Mouse (Mus musculus): Measurements from ENCODE around the gene Atp6v0a4.

Atp6v0a4 gene

DNA sequence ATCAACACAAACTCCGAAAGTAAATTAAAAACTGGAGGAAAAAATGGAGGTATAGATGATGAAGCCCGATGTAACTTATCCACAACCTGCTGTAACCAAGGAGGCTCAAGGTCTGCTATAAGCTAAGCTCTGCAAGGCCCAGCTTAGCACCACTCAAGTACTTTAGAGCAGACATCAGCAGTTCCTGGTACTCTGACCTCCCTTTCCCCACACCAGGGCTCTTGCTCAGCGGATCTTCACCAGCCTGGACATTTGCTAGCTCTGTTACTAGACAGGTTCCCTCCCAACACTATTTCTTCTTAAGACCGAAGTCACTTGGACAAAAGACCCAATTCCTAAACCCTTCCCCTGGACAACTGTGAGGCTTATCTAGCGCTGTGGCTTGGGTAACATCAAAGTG, 496 bp upstream of the Atp6v0a4 start:
- no peak for DNase-seq (ENCODE audit: low spot score)

DNA sequence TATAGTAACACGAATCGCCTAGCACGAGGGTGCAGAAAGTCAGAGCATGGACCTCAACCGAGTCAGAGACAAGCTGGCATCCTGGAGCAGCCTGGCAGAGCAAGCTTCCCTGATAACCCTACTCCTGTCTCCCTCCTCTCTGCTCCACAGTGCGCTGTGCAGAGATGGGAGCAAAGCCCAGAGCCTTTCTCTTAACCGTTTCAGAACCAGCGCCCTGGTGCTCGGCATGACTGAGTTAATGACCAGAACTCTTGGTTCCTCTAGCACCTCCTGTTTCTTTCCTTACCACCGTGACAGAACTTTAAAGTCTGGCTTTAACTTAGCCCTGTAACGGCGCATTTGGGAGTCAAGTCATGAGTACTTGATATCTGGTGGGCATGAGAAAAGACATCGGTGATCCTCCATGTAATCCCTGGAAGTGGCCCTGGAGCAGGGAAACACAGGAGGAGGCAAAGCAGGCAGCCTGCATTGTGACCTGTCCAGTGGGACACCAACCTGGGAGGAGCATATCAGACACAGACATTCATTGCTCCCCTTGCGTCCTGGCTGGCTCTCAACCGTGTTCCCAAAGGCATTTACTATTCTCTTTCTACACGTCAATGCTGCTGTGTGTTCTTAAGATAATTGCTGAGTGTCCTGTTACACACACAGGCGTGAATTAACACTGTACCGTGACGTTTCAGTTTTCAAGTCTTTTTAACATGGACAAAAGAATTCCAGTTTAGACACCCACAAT, 747 bp downstream of the Atp6v0a4 start:
- DNase-seq (ENCODE audit: low spot score) = no peak

- DNase-seq (ENCODE audit: low spot score) = no peak
These were observed 1.6 kb downstream of the Atp6v0a4 start for GRCm38 (mm10) chr6:38122791-38123190.

DNA sequence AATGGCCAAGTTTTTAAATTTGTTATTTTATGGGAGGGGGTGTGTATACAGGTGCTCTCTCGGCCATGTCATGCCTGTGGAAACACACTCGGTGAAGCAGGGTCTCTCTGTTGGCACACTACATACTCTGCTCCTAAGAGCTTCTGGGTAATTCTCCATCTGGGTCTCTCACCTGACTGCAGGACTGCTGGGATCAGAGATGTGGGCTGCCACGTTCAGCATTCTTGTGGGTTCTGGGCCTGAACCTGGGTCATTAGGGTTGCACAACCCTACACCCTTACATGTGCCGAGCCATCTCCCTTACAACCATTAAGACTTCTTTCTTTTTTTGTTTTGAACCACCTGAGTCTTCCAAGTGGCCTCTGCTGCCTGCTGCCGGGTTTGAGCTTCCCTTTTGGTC, 2.5 kb downstream of the Atp6v0a4 start:
- no peak for DNase-seq (ENCODE audit: low spot score)

- DNase-seq (ENCODE audit: low spot score) = no peak
These were observed 3.6 kb downstream of the Atp6v0a4 start for GRCm38 (mm10) chr6:38120681-38121371.

DNA sequence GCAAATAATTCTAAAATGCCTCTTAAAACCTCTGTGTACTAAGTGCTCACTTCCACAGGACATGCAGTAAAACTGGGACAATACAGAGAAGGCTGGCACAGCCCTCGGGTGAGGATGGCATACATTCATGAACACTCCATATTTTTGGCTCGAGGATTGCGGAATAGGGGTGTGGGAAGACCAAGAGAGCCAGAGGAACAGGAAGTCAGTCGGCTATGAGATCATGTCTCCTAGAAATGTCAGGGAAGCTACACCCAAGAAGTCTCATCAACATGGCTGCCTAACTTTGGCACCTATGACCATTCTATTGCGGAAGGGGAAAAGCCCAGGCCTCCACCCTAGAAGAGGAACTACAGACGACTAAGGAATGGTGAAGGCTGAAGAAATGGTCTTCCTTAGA, 6.0 kb downstream of the Atp6v0a4 start:
- DNase-seq (ENCODE audit: low spot score) = no peak

GRCm38 (mm10) chr6:38116107-38116770, 8.1 kb downstream of the Atp6v0a4 start:
- peak; percentile 72 for DNase-seq (ENCODE audit: low spot score)

GRCm38 (mm10) chr6:38110859-38111258, 13.5 kb downstream of the Atp6v0a4 start:
- no peak for DNase-seq (ENCODE audit: low spot score)

- DNase-seq (ENCODE audit: low spot score) = no peak
These were observed 14.5 kb downstream of the Atp6v0a4 start for GRCm38 (mm10) chr6:38109871-38110270.

DNA sequence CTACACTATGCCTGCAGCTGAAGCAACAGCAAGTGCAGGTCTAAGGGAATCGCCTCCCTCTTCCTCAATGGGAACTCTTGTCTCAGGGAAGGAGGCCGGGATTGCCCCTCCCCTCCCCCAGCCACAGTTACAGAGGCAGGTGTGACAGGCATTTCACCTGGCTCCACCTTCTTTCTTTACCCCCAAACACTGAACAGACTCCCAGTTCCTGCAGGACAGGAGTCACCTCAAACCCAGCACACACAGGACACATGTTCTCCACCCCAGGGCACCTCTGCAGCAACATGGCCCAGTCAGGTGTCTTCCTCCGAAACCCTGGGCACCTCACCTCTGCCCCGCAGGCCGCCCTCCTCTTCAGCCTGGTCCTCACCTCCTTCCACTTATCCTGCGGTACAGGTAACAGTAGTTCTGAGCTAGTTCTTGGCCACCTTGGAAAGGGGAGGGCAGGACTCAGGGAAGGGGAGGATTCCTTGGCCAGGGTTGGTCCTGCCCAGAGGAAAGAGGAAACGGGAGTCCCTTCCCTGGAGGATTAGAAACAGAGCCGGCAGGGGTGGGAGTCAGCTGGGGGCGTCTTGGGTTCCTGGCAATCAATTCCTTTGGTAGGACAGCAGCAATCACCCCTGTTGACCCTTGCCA, 15.1 kb downstream of the Atp6v0a4 start, which contains the start of gene Tmem213:
Gene Tmem213, plus strand, starts transcription at position 96 of the 636 bp plus-strand sequence.
- no peak for DNase-seq (ENCODE audit: low spot score)

DNA sequence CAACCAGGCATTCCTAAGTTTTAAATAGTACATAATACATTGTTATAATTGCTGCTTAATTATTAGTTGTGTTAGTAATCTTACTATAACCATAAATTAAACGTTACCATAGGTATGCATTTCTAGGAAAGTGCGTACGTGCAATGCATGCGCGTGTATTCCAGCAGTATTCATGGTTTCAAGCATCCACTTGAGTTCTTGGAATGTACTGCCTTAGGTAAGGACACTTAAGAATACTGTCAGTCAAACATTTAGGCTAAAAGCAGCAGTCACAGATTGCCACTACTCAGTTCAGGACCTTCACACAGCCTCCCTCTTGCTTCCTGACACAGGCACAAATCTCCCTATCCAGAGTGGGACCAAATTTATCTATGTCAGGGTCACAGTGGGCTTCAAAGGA, 15.9 kb downstream of the Atp6v0a4 start:
- no peak for DNase-seq (ENCODE audit: low spot score)

DNA sequence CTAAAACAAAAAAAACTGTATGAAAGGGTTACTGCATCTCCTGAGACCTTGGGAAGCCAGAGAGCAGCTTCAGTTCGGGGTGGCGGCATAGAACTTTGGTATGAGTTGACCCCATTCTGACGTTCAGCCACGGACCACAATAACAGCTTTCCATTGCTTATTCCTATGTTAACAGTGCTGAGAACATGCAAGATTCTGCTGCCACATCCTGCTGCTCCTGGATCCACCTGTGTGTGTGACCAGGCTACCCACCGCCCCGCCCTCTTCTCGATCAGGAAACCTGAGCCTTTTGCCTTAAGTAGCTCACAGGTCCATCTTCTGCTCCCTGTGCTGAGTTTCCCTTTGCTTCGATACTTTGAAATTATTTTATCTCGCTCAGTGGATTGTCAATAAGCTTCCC, 18.5 kb downstream of the Atp6v0a4 start:
- DNase-seq (ENCODE audit: low spot score) = no peak

- no peak for DNase-seq (ENCODE audit: low spot score)
These were observed 20.6 kb downstream of the Atp6v0a4 start for GRCm38 (mm10) chr6:38103775-38104174.

DNA sequence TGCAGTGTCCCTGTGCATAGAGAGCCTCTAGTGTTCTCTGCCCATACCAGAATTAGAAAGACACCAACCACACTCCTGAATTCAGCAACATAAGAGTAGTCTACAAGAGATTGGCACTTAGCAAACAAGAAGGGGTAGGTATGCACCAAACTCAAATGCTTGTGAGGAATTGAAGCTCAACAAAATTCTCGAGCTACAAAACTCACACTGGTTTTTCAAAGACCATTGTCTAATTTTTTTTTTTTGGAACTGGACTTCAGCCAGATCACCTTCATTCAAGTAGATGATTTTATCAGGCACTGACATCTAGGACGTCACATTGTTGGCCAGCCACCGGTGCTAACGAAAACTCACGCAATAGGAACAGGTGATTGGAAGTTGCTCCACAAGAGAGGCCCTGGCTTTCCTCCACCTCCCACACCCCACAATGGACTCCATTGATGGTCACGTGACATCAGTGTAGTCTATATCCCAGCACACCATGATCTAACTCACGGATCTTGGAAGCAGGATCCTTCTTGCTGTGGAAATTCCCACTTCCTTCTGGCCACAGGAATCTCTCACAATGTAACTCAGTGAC, 22.1 kb downstream of the Atp6v0a4 start:
- DNase-seq (ENCODE audit: low spot score) = no peak

DNA sequence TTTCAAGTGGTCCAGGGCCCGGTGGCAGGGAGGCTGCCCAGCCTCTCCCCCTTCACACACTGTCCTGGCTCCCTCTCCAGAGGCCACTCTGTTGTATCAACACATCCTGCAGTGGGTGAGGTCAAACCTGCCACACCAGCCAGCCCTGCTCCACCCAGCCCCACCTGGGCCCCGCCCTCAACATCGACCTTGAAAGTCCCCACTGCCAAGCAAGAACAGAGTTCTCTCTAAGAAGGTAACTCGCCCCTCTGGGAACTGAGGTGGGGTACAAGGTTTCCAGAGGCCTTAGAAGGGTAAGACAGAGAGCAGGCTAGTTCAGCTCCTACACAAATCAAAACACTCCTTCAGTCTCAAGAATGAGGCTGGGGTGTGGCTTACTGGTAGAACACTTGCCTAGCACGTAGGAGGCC, 27.4 kb downstream of the Atp6v0a4 start:
- no peak for DNase-seq (ENCODE audit: low spot score)

GRCm38 (mm10) chr6:38094701-38095100, 29.7 kb downstream of the Atp6v0a4 start:
- no peak for DNase-seq (ENCODE audit: low spot score)

GRCm38 (mm10) chr6:38092539-38092938, 31.8 kb downstream of the Atp6v0a4 start:
- DNase-seq (ENCODE audit: low spot score) = no peak

DNA sequence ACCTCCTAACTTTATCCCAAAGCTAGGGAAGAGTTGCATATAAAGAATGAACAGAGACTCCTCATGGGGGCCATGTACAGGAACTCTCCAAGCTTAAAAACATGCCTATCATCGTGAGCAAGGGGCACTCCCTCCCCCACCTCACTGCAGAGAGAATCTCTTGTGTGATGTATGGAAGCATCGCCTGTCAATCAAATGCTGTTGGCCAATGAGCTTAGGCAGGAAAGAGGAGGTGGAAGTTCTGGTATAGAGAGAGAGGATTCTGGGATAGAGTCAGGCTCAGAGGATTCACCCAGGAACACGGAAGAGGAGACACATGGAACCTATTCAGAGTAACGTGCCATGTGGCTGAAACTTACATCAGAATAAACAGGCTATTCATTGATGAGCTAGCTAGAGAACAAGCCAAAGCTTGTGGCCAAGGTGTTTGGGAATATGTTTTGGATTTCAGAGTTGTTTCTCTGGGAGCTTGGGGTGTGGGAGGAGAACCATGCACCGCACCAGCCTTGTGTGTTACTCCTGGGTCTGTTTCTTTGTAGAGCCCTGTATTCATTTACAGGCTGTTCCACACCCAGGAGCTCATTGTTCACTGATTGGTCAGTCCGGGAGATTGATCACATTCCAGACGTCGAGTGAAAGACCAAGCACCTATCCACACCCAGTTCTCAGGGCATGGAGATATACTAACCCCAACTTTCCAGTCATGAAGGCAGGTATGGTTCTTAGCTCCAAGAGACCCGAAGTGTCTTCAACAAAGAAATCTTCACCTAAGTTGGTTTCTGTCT, 37.0 kb downstream of the Atp6v0a4 start:
- no peak for DNase-seq (ENCODE audit: low spot score)

- no peak for DNase-seq (ENCODE audit: low spot score)
These were observed 41.2 kb downstream of the Atp6v0a4 start for GRCm38 (mm10) chr6:38083204-38083603.

DNA sequence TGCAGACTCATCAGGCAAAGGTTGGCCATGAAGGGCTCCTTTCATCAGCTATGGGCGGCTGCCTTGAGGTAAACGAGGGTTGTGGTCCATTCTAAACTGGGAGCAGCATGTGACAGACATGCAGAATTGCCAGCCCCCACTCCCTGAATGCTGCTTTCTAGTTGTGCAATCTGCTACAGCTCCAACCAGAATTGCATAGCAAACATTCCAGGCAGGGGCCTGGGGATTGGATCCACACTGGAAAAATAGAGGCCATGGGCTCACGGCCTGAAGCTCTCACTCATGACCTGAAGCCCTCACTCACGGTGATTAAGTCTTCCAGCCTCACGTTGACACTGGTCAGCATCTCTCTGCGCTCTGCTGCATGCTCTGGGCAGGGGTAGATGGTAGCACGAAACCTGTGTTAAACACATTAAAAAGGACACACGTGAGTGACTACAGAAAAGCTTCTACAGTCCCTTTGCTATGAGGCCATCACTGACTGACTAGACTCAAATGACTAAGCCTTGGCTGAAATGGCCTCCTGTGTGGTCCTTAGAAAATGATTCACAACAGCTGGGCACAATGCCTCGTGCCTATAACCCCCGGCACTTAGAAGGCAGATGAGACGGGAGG, 42.6 kb downstream of the Atp6v0a4 start:
- no peak for DNase-seq (ENCODE audit: low spot score)

- no peak for DNase-seq (ENCODE audit: low spot score)
These were observed 44.0 kb downstream of the Atp6v0a4 start for GRCm38 (mm10) chr6:38080364-38080763.

All from layer of hippocampus, adult 11-12 months (tissue).